Mouse (Mus musculus): ENCODE measurements around the gene Thbs2.

- TF ChIP-seq POLR2A (IDR thresholded peaks at IDR 0.05; ENCODE audit: low read depth, low read length) (no peak), CTCF (IDR thresholded peaks at IDR 0.05; ENCODE audit: extremely low read depth, insufficient read length, insufficient replicate concordance, low read depth, low read length) (no peak)
Observed at GRCm38 (mm10) chr17:14733027-14733426, 39.0 kb upstream of the Thbs2 start.
